Mouse (Mus musculus): ENCODE data around the gene Olfr701. TPM values are rescaled to one million over a fixed set of nuclear protein-coding genes. Genes with fewer than 3 reads are reported as not detected.

Olfr701 gene
- total RNA-seq (2023): not detected in 4 replicates

DNA sequence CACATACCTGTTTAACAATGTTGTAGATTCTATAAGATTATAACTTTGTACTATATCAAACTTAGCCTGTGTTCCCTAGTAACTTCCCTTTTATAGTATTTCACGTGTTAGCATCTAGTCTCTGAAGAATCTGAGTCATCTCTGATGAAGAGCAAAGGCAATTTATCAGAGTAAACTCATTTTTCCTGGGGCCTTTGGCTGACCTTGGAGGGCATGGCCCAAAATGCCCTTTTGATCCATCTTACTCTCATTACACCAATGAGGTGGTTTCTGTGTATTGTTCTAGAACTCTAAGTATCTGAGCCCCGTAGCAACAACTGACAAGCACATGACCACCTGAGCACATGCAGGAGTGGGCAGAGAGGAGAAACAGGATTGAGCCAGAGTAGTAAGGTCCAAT, at the start of gene Olfr701:
TSS of gene Olfr701 (plus strand) at position 301 of the 400 bp plus-strand sequence.

GRCm38 (mm10) chr7:106793098-106793497, 20.8 kb upstream of the Olfr701 start, which contains the start of gene Olfr699:
Olfr699 (minus strand) TSS chr7:106793198.

GRCm38 (mm10) chr7:106808734-106809133, 5.2 kb upstream of the Olfr701 start, which contains the start of gene Olfr700:
Olfr700 (minus strand) TSS chr7:106808834.

DNA sequence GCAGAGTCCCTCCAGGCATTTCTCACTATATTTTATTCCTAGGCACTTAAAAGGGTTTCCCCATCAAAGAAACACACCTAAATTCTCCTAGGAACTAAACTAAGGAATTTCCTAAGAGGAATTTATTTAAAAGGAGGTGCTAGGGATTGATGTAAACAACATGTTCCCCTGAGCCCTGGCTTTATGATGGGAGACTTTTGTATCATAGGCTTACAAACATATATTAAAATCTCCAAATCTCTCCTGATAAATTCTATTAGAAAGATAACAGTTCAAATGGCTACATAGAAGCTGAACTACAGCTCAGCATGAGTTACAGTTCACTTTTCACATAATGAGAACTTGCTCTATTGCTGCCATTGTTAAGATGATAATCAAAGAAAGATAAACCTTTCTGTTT, 19.9 kb downstream of the Olfr701 start, which contains the start of gene Olfr702:
TSS of gene Olfr702 (minus strand) at position 101 of the 400 bp plus-strand sequence.

DNA sequence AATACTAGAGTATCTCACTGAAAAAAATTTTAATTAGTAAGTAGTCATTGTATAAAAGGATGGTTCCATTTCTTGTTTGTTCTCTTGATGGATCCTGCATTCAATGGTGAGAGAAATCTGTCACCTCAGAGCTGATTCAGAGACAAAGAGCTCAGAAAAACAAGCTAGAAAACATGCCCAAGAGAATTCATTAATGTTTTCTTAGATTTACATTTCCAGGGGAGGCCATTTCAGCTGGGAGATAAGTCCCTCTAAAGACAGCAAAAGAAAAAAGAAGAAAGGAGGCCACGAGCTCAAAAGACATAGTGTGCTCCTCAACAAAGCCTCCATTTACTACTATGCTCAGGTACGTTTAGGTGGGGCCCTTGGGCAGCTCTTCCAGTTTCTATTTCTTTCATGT, 29.1 kb downstream of the Olfr701 start, which contains the start of gene Olfr703:
TSS of gene Olfr703 (plus strand) at position 301 of the 400 bp plus-strand sequence.

DNA sequence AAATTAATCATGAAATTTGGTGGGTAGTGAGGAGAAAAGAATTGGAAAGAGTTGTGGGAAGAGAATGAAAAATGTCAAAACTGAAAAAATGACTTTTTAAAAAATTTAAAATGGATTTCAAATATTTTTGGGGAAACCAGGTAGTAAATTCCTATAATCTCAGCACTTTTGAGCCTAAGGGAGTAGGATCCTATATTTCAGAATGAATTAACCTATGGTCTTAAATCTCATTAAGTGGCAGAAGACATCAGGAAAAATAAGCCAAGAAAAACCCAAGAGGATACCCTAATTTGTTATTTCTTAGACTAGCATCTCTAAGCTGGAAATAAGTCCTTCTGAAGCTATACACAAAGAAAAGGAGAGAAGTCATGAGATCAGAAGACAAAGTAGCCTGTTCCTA, 49.0 kb downstream of the Olfr701 start, which contains the start of gene Olfr704:
TSS of gene Olfr704 (plus strand) at position 301 of the 400 bp plus-strand sequence.

Other genes with a start within 250 kb of the Olfr701 start
- not detected in 4 replicates for gene Olfr693, start 133.5 kb upstream of the Olfr701 start, total RNA-seq (2023)
- not detected in 4 replicates for gene Olfr694, start 122.3 kb upstream of the Olfr701 start, total RNA-seq (2023)
- gene Olfr695, start 97.7 kb upstream of the Olfr701 start, total RNA-seq (2023): not detected in 4 replicates
- not detected in 4 replicates for gene Olfr697, start 71.7 kb upstream of the Olfr701 start, total RNA-seq (2023)
- gene Olfr698, start 58.7 kb upstream of the Olfr701 start, total RNA-seq (2023): not detected in 4 replicates
- gene Olfr699, start 20.9 kb upstream of the Olfr701 start, total RNA-seq (2023): not detected in 4 replicates
- gene Olfr700, start 5.3 kb upstream of the Olfr701 start, total RNA-seq (2023): not detected in 4 replicates
- gene Olfr702, start 19.8 kb downstream of the Olfr701 start, total RNA-seq (2023): not detected in 4 replicates
- not detected in 4 replicates for gene Olfr703, start 29.2 kb downstream of the Olfr701 start, total RNA-seq (2023)
- not detected in 4 replicates for gene Olfr704, start 49.1 kb downstream of the Olfr701 start, total RNA-seq (2023)
- gene Olfr705, start 62.8 kb downstream of the Olfr701 start, total RNA-seq (2023): not detected in 4 replicates
- gene Olfr706, start 74.0 kb downstream of the Olfr701 start, total RNA-seq (2023): not detected in 4 replicates
- not detected in 4 replicates for gene Olfr707, start 87.1 kb downstream of the Olfr701 start, total RNA-seq (2023)
- gene Olfr1532-ps1, start 93.9 kb downstream of the Olfr701 start, total RNA-seq (2023): not detected in 4 replicates
- gene Olfr709-ps1, start 118.1 kb downstream of the Olfr701 start, total RNA-seq (2023): not detected in 4 replicates
- gene Olfr710, start 134.2 kb downstream of the Olfr701 start, total RNA-seq (2023): not detected in 4 replicates
- not detected in 4 replicates for gene Olfr6, start 149.8 kb downstream of the Olfr701 start, total RNA-seq (2023)
- gene Olfr711, start 161.3 kb downstream of the Olfr701 start, total RNA-seq (2023): not detected in 4 replicates
- gene Olfr2, start 191.9 kb downstream of the Olfr701 start, total RNA-seq (2023): 0.09 TPM in 1 of 4 replicates, not detected in the others
- gene Olfr713, start 217.0 kb downstream of the Olfr701 start, total RNA-seq (2023): not detected in 4 replicates